Mouse (Mus musculus) C2C12 (cell line): ENCODE measurements at regions not wholly inside any gene's neighbourhood (a gene's known extent, or its start where the extent isn't known, plus 50 kb on each side); places are given as distances from the start of the nearest gene placed in this dataset.

ENCODE experiments used
- H3K27me3 ChIP-seq: one replicate; pipeline ENCODE4 v1.6.1; 2011; ENCODE audit not compliant: control insufficient read depth, insufficient read depth, insufficient read length
- H3K36me3 ChIP-seq: one replicate; pipeline ENCODE4 v1.6.1; 2011; ENCODE audit not compliant: control insufficient read depth, insufficient read depth
- H3K4me3 ChIP-seq: one replicate; pipeline ENCODE4 v1.5.1; 2011; ENCODE audit warnings: mild to moderate bottlenecking, control low read depth; ENCODE audit not compliant: poor library complexity, insufficient read depth, severe bottlenecking
- H3K79me2 ChIP-seq: one replicate; pipeline ENCODE4 v1.6.1; 2011; ENCODE audit not compliant: control insufficient read depth, insufficient read depth
- H3K79me3 ChIP-seq: one replicate; pipeline ENCODE4 v1.6.1; 2011; ENCODE audit warnings: low read depth, control low read depth
- H3ac ChIP-seq: one replicate; pipeline ENCODE3; 2011; ENCODE audit warnings: low read depth; ENCODE audit not compliant: control insufficient read depth, insufficient read length
- CEBPB ChIP-seq: IDR thresholded peaks from one replicate; pipeline ENCODE4 v1.6.1; 2011; ENCODE audit warnings: low read depth, mild to moderate bottlenecking, control low read depth, moderate library complexity
- CTCF ChIP-seq: IDR thresholded peaks from one replicate; pipeline ENCODE4 v1.5.1; 2011; ENCODE audit not compliant: control insufficient read depth, insufficient read depth, insufficient read length
- FOSL1 ChIP-seq: IDR thresholded peaks from one replicate; pipeline ENCODE4 v1.8.0; 2011; ENCODE audit warnings: mild to moderate bottlenecking, low read length; ENCODE audit not compliant: poor library complexity, insufficient read depth, severe bottlenecking
- MAX ChIP-seq: IDR thresholded peaks from one replicate; pipeline ENCODE4 v1.6.1; 2011; ENCODE audit warnings: mild to moderate bottlenecking, control low read depth
- MYOD1 ChIP-seq: IDR thresholded peaks from one replicate; pipeline ENCODE4 v1.6.1; 2011; ENCODE audit warnings: low read depth; ENCODE audit not compliant: control insufficient read depth, insufficient read length
- MYOG ChIP-seq: IDR thresholded peaks from one replicate; pipeline ENCODE4 v1.6.1; 2011; ENCODE audit not compliant: control insufficient read depth, insufficient read length; ENCODE audit errors: extremely low read depth
- USF1 ChIP-seq: IDR thresholded peaks from one replicate; pipeline ENCODE4 v1.6.1; 2011; ENCODE audit warnings: low read depth, mild to moderate bottlenecking, control low read depth, moderate library complexity

DNA sequence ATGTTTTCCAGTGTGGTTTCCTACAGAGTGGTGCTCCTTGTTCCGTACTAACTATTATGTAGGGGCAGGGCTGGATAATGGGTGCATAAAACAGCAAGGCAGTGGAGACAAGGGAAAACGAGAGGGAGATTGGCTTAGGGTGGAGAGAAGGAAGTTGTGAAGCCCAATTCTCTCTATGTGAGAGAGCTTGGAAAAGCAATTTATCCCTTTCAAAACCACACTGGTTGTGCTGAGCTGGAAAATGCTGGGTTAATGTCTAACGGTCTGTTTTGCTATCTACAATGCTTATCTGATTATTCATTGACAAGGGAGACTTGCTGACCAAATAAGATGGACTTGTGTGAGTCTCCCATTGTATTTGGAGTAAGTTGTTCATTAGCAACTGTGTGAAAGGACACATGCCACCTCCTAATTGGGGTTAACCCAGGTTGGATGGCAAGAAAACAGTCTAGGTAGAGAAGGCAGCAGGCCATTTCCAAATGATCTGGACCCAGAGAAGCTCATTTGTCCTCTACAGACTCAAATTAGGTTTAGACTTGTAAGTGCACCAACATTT lies 234.9 kb upstream of the Nr5a2 start:
- TF ChIP-seq CEBPB (no peak), MYOG (no peak), CTCF (no peak), FOSL1 (no peak), MAX (no peak), MYOD1 (no peak), USF1 (no peak)
- H3K4me3 ChIP-seq: no peak overlapping the region
- H3K79me2 ChIP-seq: no peaks in the 10 kb centered on the region
- no peaks in the 10 kb centered on the region for H3K36me3 ChIP-seq
- H3ac ChIP-seq: no peak overlapping the region
- no peaks in the 10 kb centered on the region for H3K27me3 ChIP-seq
- no peaks in the 10 kb centered on the region for H3K79me3 ChIP-seq

GRCm38 (mm10) chr1:137178231-137178630 lies 218.0 kb upstream of the Nr5a2 start:
- H3K79me2 ChIP-seq: no peaks in the 10 kb centered on the region
- TF ChIP-seq MAX (no peak), FOSL1 (no peak), CTCF (no peak), MYOG (no peak), USF1 (no peak), MYOD1 (no peak), CEBPB (no peak)
- no peaks in the 10 kb centered on the region for H3K79me3 ChIP-seq
- no peak overlapping the region for H3ac ChIP-seq
- no peaks in the 10 kb centered on the region for H3K36me3 ChIP-seq
- no peak overlapping the region for H3K4me3 ChIP-seq
- H3K27me3 ChIP-seq: no peaks in the 10 kb centered on the region

GRCm38 (mm10) chr1:137176696-137177095 lies 216.4 kb upstream of the Nr5a2 start:
- no peaks in the 10 kb centered on the region for H3K36me3 ChIP-seq
- no peak overlapping the region for H3K4me3 ChIP-seq
- no peaks in the 10 kb centered on the region for H3K27me3 ChIP-seq
- no peak overlapping the region for H3ac ChIP-seq
- no peaks in the 10 kb centered on the region for H3K79me3 ChIP-seq
- TF ChIP-seq MYOD1: no peak
- no peak for TF ChIP-seq MAX
- H3K79me2 ChIP-seq: no peaks in the 10 kb centered on the region

DNA sequence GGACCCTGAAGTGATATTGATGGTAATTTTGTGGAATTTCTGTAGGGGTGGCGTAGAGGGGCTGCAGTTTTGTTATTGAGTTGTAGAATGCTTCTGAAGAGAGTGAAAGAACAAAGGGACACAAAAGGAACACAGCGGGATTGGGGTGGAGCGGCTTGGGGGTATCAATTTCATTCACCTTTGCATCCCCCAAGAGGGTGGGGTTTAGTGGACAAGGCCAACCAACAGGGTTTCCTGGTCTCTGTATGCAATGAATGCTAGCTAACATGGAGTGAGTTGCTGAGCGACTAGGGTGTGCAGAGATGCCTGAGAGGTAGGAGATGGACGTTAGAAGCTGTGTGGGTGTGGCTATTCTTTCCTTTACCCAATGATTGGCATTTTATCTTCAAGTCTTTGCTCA lies 213.8 kb upstream of the Nr5a2 start:
- no peaks in the 10 kb centered on the region for H3K27me3 ChIP-seq

GRCm38 (mm10) chr1:137172128-137172527 lies 211.9 kb upstream of the Nr5a2 start:
- H3K79me3 ChIP-seq: no peaks in the 10 kb centered on the region
- TF ChIP-seq MYOD1 (no peak), FOSL1 (no peak), CEBPB (no peak), MYOG (no peak), CTCF (no peak), USF1 (no peak), MAX (no peak)
- H3K27me3 ChIP-seq: no peaks in the 10 kb centered on the region
- H3K4me3 ChIP-seq: no peak overlapping the region
- H3ac ChIP-seq: no peak overlapping the region
- no peaks in the 10 kb centered on the region for H3K79me2 ChIP-seq
- H3K36me3 ChIP-seq: no peaks in the 10 kb centered on the region

More for the DNA sequence above, 213.8 kb upstream of the Nr5a2 start:
- no peaks in the 10 kb centered on the region for H3K79me3 ChIP-seq
- no peak overlapping the region for H3K4me3 ChIP-seq
- no peaks in the 10 kb centered on the region for H3K79me2 ChIP-seq
- H3K36me3 ChIP-seq: no peaks in the 10 kb centered on the region
- TF ChIP-seq FOSL1: no peak
- TF ChIP-seq CTCF: no peak
- TF ChIP-seq CEBPB: no peak
- no peak for TF ChIP-seq MYOG
- TF ChIP-seq MYOD1: no peak
- TF ChIP-seq MAX: no peak
- TF ChIP-seq USF1: no peak
- no peak overlapping the region for H3ac ChIP-seq

GRCm38 (mm10) chr1:137171451-137171850 lies 211.2 kb upstream of the Nr5a2 start:
- Histone ChIP-seq H3K4me3 (no peak overlapping the region), H3K79me2 (no peaks in the 10 kb centered on the region), H3K79me3 (no peaks in the 10 kb centered on the region), H3ac (no peak overlapping the region), H3K27me3 (no peaks in the 10 kb centered on the region), H3K36me3 (no peaks in the 10 kb centered on the region)
- TF ChIP-seq FOSL1: no peak
- no peak for TF ChIP-seq MYOD1
- TF ChIP-seq USF1: no peak
- TF ChIP-seq CEBPB: no peak
- no peak for TF ChIP-seq CTCF
- TF ChIP-seq MYOG: no peak
- TF ChIP-seq MAX: no peak

DNA sequence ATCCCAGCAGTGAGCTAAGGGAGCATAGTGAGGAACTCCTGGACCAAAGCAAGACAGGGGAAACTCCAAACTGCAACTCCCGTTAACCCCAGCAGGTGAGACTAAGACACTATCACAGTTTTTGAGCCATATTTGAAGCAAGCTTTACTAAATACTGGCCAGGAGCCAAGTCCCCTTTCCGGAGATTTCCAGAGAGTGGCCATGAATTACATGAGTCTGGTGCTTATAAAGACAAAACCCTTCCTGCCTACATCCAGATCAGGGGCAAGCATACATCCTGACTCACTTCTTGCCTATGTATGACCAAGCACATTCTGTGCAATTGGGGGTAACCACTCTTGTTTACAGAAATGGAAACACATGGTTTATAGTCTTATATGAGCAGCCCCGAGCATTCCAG lies 187.6 kb upstream of the Nr5a2 start:
- Histone ChIP-seq H3K79me2 (no peaks in the 10 kb centered on the region), H3K36me3 (no peaks in the 10 kb centered on the region)

More for the DNA sequence above, 187.6 kb upstream of the Nr5a2 start:
- no peaks in the 10 kb centered on the region for H3K79me3 ChIP-seq
- TF ChIP-seq USF1 (no peak), CEBPB (no peak), MAX (no peak), MYOG (no peak), MYOD1 (no peak), FOSL1 (no peak), CTCF (no peak)
- no peak overlapping the region for H3K4me3 ChIP-seq
- no peaks in the 10 kb centered on the region for H3K27me3 ChIP-seq
- H3ac ChIP-seq: no peak overlapping the region
